Mouse (Mus musculus): ENCODE data around the gene Mb. TPM values are rescaled to one million over a fixed set of nuclear protein-coding genes. Genes with fewer than 3 reads are reported as not detected.
"Not testable (repeated sequence)": the region's sequence is repeated elsewhere in the genome, so short reads cannot be mapped to it uniquely, and the experiment has no call there.

Mb gene
- polyA plus RNA-seq, 2 experiments from 2014 or later = not detected

GRCm38 (mm10) chr15:77062746-77063145 lies 12.3 kb upstream of the Mb start:
- no peak for ATAC-seq

- ATAC-seq = not testable (repeated sequence)
These were observed 8.9 kb upstream of the Mb start for GRCm38 (mm10) chr15:77059416-77059815.

GRCm38 (mm10) chr15:77058566-77058965 lies 8.1 kb upstream of the Mb start:
- ATAC-seq = no peak

- no peak for ATAC-seq
These were observed 6.3 kb upstream of the Mb start for GRCm38 (mm10) chr15:77056791-77057051.

GRCm38 (mm10) chr15:77056001-77056790 lies 5.7 kb upstream of the Mb start:
- no peak for ATAC-seq

GRCm38 (mm10) chr15:77054611-77055175 lies 4.2 kb upstream of the Mb start:
- ATAC-seq = no peak

- ATAC-seq = no peak
These were observed 2.6 kb upstream of the Mb start for GRCm38 (mm10) chr15:77053021-77053420.

- no peak for ATAC-seq
These were observed 1.7 kb upstream of the Mb start for GRCm38 (mm10) chr15:77052176-77052575.

- ATAC-seq = no peak
These were observed 4.9 kb downstream of the Mb start for GRCm38 (mm10) chr15:77045609-77046008.

- ATAC-seq = no peak
These were observed 5.7 kb downstream of the Mb start, which contains the start of gene Apol6 for GRCm38 (mm10) chr15:77044597-77045320. Apol6 (plus strand) TSS chr15:77044729.

- ATAC-seq = no peak
These were observed 9.7 kb downstream of the Mb start for GRCm38 (mm10) chr15:77040784-77041183.

- ATAC-seq = no peak
These were observed 11.2 kb downstream of the Mb start for GRCm38 (mm10) chr15:77039211-77039700.

GRCm38 (mm10) chr15:77037278-77038161 lies 12.9 kb downstream of the Mb start:
- ATAC-seq = no peak

- no peak for ATAC-seq
These were observed 13.5 kb downstream of the Mb start for GRCm38 (mm10) chr15:77036989-77037277.

- no peak for ATAC-seq
These were observed 14.0 kb downstream of the Mb start for GRCm38 (mm10) chr15:77036320-77036988.

GRCm38 (mm10) chr15:77035643-77036042 lies 14.8 kb downstream of the Mb start:
- ATAC-seq = no peak

- no peak for ATAC-seq
These were observed 15.9 kb downstream of the Mb start for GRCm38 (mm10) chr15:77034526-77034925.

GRCm38 (mm10) chr15:77031271-77031670 lies 19.2 kb downstream of the Mb start:
- no peak for ATAC-seq

- no peak for ATAC-seq
These were observed 21.0 kb downstream of the Mb start for GRCm38 (mm10) chr15:77029331-77029991.

GRCm38 (mm10) chr15:77027675-77028074 lies 22.8 kb downstream of the Mb start:
- ATAC-seq = no peak

- ATAC-seq = no peak
These were observed 23.4 kb downstream of the Mb start for GRCm38 (mm10) chr15:77027117-77027516.

Measured in CD4-positive, CD25-positive, alpha-beta regulatory T cell, adult 4 months (primary cell).